Mouse (Mus musculus) retina, adult 2 months (tissue): Measurements from ENCODE around the gene Ypel2.

Experiments used
- DNase-seq: peaks from one replicate; pipeline ENCODE4 v3.0.0-alpha.2; 2012; ENCODE audit warnings: low read depth, low spot score

Ypel2 gene

DNA sequence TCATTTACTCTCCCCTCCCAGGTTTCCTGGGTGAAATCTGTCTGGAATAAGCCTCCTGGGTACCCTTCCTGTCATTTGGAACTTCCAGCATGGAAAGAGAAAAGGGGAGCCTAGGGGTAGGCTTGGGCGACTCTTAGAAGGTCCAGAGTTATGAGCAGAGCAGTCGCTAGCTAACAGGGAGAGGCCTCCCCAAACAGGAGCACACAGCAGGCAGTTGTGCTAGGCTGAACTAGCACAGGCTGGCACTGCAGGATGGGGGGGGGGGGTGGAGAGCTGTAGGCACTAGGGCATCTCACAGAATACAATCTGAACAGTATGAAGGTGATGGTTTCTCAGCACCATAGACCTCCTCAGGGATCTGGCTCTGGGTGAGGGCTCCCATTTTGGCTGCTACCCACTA lies 31.1 kb downstream of the Ypel2 start:
- no peak for DNase-seq

DNA sequence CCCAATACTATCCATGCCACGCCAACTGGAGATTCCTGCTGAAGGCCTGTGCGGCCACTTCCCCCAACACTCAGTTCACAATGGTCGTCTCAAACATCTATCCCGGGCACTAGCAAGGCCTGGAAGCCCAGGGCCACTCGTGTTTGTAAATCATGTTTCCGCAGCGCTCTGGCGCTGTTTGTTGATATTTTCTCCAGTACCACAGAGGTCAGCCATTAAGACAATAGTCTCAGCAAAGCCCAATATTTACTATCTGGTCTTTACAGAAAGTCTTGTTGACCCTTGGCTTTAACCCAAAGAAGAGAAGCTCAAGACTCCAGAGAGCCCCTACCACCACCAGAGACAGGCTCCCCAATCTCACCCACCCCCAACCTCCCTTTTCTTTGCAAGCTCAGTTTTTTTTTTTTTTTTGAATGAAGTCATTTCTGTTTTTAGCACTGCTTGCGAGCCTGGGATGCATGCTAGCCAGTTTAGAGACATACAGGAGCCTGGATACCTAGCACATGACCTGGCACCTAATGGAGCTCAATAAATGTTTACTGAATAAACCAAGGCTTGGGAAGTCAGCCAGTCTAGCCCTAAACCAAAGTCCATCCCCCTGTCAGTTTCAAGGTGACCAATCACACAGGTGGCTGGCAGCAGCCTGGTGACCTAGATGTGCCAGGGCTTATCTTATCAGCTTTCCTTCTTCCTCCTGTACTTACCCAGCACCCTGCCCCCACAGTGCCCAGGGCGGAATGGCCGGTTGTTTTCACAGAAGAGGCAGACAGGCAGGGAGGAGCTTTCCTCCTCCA lies 31.8 kb downstream of the Ypel2 start:
- peak; percentile 79 for DNase-seq

DNA sequence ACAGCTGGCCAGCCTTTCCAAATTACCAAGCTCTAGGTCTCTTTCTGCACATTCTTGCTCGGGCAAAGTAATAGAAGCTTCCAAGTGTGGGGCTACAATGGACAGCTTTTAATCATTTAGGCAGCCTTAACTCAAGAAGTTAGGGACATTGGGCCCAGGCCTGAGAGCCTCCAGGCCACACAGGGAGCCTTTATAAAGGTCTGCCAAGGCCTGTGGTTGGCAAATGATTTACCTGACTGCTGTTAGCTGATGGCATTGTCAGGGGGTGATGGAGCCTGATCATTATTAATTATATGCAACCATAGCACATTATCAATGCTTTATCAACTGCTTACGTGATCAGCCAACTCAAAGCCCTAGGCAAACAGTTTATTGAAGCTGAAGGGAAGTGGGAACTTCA lies 33.2 kb downstream of the Ypel2 start:
- DNase-seq = no peak

DNA sequence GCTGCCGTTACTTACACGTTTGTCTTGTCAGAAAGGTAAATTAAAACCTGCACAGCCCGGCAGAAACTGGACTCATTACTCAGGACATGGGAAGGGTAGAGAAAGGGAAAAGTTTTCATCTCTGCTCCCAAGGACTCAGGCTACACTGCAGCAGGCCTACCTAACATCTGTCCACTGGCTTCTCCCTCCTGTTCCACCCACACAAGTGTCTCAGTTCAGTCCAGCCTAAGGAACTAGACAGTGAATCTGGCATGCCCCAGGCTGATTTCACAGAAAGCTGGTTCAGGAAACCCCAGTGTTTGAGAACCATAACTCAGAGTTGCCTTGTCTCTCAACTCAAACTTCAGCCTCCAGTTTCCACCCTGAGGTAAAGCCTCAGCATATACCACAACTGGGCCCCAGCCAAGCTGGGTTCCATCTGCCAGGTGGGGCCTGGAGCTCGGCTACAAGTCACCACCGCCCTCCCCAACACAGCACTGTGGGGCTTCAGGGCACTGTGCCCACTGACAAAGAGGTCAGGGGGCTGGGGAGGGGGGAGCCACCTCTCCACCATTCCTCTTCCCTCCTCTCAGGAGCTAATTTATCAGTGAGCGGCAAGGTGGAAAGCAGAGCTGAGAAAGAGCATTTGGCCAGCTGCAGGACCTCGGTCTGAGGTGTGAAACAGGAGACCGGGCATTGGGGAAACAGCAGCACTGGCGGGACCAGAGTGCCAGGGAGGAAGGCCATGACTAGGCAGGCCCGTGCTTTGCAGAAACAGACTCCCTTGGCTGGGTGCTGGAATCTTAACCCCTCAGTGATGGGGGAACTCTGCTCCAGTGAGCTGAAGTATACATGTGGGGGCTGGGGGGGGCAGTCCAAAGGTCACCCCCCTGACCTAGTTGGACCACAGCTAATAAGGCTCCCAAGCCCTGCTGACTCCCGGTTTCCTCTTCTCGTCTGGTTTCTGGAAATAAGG lies 34.5 kb downstream of the Ypel2 start:
- DNase-seq = no peak

DNA sequence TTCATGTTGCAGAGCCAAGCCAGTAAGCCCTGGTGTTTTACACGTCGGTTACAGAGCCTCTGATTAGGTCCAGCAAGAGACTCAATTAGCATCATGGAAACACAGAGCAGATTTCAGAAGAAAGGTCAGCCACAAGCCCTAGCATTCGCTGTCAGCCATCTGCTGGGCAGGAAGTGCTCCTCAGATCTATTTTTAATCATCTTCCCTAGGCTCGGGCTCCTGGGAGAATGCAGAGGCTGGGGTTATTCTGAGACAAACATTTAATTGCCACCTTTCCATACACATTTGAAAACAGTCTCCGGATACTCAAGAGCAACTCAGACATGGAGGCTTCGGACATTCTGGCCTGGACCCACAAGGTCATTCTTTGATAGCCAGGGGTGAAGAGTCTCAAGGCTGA lies 35.3 kb downstream of the Ypel2 start:
- DNase-seq = no peak

DNA sequence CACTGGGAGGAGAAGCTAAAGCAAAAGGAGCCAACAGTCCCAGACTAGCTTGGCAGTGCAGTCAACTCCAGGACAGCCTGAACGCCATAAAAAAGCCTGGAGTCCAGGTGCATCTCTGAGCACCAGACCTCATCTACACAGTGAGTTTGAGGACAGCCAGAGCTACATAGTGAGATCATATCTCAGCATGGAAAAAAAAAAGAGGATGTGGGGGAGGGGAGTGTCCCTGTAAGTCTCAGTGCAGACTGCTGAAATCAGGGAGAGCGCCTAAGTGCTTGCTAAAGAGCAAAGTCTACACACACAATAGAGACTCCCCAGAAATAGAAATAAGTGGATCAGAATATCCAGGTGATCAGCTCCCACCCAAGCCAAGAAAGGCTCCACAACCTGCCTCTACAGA lies 37.1 kb downstream of the Ypel2 start:
- DNase-seq = no peak

DNA sequence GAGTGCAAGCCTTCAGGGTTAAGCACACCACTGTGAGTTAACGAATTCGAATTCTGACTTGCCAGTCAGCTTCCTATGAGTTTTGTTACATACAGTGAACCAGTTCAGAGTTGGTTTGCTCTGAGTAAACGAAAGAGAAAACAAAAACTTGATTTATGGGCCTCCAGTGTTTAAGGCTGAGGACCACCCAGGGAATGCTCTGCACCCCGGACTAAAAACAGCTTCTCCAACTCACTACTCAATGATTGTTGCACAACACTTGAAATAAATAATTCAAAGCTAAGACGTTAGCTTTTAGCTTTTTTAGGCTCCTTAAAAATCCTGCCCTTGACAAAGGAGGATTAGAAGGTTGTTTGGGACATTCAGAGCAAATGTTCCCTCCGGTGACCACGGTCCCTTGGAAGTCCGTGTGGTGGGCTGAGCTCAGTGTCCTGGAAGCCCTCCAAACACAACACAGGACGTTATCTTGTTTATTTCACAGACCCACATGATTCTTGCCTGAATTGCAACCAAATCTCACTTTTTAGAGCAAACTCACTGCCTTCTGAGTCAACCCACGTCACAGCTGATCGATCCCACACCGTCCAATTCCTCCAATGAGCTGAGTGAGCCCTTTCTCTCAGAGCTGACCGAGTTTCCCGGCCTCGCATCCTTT lies 38.8 kb downstream of the Ypel2 start:
- DNase-seq = no peak

DNA sequence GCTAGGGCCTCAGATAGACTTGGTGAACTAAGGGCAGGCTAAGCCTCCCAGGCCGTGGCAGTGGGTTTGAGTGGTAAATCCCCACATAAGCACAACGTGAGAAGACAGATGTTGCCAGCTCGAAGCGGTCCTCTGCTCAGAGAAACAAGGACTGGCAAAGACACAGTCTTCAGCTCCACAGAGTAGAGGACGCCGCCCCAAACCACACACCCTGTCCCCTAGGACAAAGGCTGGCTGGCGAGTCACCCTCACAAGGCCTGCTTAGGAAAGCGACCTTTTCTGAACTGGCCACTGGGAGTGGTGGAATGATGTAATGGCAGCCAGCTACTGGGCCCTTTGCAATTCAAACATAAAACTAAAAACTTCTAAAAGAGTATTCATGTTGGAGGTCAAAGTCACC lies 40.4 kb downstream of the Ypel2 start:
- DNase-seq = no peak

DNA sequence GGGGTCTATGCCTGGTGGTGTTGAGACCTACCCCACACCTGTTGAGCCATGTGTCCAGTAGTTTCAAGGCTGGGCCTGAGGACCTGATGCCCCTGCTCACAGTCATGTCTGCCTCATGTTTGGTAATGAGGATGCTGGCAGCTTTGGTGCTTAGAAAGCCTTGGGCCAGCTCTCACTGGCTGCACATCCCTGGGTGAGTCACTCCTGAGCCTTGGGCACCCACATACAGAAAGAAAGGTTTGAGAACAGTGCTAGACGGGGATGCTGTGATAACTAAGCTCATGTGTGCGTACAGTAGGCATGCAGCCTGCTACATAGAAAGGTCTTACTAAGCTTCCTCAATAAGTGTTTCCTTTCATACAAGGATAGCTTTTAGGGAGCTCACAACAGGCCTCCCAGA lies 40.8 kb downstream of the Ypel2 start:
- DNase-seq = no peak

DNA sequence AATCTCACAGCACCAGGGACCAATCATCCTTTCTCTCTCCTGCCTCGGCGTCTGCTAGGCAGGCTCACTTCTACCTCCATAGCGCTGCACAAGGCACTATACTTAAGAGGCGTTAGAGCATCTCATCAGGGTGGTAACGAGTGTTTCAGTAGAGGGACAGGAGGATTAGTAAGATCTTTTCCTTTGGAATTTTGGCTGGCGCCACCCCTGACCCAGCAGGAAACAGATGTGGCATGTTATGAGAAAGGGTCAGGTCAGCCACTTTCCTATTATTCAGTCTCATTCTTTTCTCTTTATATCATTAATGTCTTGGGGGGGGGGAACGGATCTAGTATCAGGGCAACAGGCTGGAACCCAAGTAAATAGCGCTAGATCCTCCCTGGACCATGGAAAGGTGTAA lies 41.8 kb downstream of the Ypel2 start:
- DNase-seq = no peak

DNA sequence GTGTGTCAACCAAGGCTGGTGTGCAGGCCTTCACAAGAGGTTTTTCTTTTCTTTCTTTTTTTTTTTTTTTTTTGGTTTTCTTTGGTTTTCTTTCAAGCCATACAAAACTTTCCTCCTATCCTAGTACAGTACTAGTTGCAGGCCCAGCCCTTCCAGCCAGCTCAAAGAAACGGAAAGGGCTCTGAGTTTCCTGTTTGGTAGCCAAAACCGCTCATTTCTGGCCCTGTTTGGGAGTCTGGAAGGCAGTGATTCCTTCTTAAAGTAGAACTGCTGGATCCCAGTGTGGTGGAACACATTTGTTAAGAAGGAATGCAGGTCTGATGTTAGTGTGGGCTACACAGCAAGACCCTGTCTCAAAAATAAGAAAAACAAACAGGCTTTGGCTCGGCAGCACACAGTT lies 43.0 kb downstream of the Ypel2 start:
- no peak for DNase-seq

DNA sequence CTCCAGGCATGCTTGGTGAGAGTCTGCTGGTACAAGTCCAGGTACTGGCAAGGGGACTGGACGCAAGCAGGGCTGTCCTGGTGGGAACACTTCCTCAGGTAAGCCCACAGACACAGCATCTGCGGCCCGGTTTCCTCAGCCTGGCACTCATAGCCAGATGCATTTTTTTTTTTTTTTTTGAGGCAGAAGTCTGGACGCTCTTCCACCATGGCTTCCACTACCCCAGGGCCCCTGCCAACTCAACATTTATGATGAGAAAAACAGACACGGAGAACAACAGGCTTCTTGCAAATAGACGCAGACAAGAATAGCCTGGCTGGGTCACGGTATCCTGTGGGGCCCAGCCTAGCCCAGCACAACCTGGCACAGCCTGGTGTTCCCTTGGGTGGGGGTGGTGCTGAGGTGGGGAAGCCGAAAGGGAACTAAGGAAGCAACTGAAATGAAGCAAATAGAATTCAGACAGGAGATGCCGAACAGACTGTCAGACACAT lies 43.5 kb downstream of the Ypel2 start:
- no peak for DNase-seq

DNA sequence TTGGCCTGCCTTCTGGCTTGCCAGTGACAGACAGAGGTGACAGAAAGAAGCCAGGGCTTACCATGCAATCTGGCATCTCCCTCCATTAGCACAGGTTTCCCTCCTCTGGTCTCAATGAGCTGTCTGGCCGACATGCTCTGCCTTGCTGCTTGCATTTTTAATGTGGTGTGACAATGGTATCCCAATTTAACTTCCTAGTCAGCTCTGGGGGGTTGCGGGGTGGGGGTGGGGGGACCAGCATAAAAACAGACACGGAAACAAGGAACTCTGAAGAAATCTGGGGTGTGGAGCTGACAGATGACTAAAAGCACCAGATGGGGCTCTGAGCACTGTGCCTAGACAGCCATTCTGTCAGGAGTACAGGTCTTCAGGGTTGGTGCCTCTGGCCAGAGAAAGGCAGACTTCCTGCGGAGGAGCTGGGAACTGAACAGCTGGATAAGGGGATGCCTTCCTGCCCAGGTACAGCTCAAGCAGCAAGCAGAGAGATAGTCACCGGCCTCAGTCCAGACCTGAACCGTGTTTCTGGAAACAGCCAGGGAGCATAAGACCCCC lies 46.8 kb downstream of the Ypel2 start:
- DNase-seq = no peak

DNA sequence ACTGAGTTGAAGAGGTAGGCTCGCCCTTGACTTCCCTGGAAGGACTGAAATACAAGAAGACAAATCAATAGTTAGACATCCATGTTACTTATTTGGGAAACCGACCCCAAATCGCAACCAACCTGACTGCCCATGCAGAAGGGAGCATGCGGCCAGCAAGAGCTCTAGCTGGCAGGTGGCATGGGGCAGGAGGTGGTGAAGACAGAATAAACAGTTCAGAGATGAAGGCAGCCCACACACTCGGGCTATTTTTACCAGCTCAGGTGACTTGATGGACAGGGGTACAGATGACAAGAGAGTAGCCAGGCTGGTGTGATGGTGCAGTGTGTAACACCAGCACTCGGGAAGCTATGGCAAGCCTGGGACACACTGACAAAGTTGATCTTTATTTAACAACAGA lies 47.6 kb downstream of the Ypel2 start:
- no peak for DNase-seq

DNA sequence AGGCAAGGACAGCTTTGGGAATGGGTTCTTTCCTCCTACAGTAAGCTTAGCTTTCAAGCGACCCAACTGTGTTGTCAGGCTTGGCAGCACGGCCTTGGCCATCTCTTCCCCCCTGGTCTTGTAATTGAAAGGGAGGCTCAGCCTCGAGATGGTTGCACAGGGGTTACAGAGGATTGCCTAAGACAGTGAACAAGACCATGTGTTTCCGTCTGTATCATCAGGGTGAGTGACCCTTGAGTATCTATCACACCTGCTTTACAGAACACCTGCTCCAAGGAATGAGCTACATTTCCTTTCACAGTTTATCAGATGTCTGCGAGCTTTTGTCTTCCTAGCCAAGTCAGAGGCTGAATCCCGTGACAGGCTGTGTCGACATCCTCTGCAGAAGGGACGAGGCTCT lies 48.4 kb downstream of the Ypel2 start:
- DNase-seq = no peak

DNA sequence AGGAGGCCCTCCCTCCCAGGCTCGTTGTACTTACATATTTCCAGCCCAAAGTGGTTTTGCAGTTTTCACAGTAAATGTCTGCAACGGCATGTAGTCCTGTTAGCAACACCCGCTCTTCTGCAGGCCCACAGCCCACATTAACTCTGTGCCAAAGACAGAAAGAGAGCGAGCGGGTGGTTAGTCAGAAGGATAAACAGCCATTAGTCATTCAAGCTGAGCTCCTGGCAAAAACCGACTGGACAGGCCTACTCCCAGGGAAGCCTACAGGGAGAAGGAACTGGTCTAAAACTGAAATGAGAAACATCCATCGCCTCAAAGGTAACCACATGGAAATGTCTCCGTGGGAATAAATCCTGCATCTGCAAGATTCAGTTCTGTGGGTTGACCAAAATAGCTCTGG lies 49.0 kb downstream of the Ypel2 start:
- DNase-seq = no peak

DNA sequence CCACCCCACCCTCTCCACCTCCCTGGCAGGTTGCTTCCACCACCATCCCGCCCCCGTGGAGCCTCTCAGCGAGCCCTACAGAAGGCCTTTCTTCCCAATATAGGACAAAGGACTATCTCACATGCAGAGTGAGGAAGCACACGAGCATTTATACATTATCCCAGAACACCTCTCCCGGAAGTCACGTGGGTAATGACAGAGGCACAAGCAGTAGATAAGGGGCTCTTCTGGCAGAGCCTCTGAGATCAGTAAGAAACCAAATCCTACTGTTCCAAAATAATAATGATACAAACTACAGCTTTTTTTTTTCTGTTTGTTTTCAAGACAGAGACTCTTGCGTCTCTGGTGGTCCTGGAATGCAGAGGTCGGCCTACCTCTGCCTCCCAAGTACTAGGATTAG lies 51.6 kb downstream of the Ypel2 start:
- no peak for DNase-seq

DNA sequence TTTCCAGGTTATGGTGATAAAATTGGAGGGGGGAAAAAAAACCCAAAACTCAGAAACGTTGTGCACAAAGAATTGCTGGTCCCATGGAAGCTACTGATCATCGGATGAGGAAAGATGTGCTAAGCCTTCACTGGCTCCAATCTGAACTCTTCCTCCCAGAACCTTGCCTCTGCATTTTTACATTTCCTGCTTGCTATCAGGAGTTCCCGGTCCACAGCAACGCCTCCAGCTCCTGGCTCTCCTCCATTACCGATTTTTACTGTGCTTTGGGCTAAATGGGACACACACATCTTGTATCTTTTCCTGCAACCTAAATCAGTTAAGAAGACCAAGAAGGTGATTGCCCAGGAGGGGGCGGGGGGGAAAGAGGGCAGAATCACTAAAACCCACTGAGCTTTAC lies 54.0 kb downstream of the Ypel2 start:
- no peak for DNase-seq

DNA sequence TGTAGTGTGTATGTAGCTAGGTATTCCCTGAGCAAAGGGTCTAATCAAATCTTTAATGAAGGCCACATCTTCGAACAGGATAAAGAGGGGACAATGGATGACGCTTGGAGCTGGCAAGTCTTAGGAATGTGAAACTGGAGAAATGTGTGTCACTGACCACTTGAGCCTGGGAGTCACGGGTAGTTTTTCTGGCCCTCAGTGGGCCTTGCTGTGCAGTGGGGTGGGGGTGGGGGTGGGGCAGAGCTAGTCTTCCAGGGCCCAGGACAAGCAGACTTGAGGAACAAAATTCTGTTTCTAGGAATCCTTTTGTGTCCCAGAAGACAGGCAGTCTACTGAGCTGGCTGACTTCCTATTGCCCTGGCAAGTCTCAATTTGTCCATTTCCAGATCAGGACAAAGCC lies 55.0 kb downstream of the Ypel2 start:
- no peak for DNase-seq

DNA sequence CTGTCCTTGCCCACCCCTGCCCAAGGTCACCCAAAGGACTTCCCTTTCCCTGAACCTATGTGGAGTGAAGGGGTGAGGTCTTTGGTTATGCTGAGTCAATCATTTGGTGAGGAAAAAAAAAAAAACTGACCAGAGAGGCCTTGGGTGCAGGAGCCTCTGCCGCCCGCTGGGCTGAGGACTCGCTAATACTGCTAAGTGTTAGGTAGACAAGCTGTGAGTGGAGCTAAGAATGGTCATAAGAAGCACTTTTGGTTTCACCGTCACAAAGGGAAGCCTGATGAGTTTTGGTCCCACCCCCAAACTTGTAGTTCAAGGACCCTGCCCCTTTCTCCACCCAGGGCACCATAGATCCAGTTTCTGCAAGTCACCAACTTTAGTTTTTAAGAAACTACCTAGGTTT lies 55.4 kb downstream of the Ypel2 start:
- no peak for DNase-seq

DNA sequence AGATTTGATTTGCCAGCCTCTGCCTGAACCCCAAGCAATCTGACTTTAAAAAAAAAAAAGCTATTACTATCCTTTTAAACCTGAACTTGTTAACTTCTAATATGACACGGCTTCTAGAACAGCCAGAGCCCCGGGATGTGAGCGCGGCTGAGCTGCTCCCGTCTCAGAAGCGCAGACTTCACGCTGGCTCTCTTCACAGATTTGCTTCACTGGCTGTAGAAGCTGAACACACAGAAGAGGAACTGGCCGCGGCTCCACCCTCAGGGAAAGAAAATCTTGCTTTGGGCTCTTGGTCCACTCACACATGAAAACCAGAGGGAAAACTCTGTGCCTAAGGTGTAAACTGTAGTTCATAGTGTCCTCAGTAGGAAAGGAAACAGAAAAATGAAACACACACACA lies 56.6 kb downstream of the Ypel2 start:
- DNase-seq = no peak

DNA sequence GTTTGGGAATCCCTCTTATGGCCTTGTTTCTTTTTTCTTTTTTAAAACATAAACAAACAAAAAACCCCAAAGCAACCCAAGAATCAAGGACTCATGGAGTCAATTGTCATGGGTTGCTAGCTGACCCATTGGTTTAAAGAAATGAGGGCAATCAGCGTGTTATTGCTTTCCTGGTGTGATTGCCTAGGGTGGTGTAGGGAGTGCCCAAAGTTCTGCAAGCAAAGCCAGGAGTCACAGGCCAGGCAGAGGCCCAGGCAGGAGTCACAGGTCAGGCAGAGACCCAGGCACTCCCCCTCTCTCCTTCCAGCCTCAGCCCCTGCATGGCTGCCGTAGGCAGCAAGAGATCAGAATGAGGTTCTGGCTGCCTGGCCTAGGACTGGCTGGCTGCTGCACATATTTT lies 58.6 kb downstream of the Ypel2 start:
- no peak for DNase-seq
